Mouse (Mus musculus) limb, embryonic 13.5 days (tissue): Measurements from ENCODE around the gene Magea6. TPM values are rescaled to one million over a fixed set of nuclear protein-coding genes. Genes with fewer than 3 reads are reported as not detected.
"Not testable (repeated sequence)": the region's sequence is repeated elsewhere in the genome, so short reads cannot be mapped to it uniquely, and the experiment has no call there.

ENCODE experiments used
- ATAC-seq: fragments of 200-750 bp; cut with Nextera tagmentation; 2 replicates; pipeline ENCODE4 v1.8.0; 2017; ENCODE audit warnings: low read depth, moderate number of reproducible peaks, moderate TSS enrichment; ENCODE audit not compliant: low FRiP score
- H3K27ac ChIP-seq: fragments of 300-500 bp; sonication (generic); 2 replicates; pipeline ENCODE4 v1.5.1; 2015; ENCODE audit warnings: inconsistent platforms, mild to moderate bottlenecking, moderate library complexity
- H3K27me3 ChIP-seq: fragments of 300-500 bp; sonication (generic); 2 replicates; pipeline ENCODE4 v1.6.1; 2015; ENCODE audit warnings: mild to moderate bottlenecking, inconsistent platforms
- H3K36me3 ChIP-seq: fragments of 300-500 bp; sonication (generic); 2 replicates; pipeline ENCODE4 v1.6.1; 2015; ENCODE audit warnings: inconsistent platforms, mild to moderate bottlenecking, moderate library complexity
- H3K4me1 ChIP-seq: fragments of 300-500 bp; sonication (generic); 2 replicates; pipeline ENCODE4 v1.6.1; 2015; ENCODE audit warnings: inconsistent platforms
- H3K4me2 ChIP-seq: fragments of 300-500 bp; sonication (generic); replicated peaks from 2 replicates; pipeline ENCODE4 v1.6.1; 2015; ENCODE audit warnings: inconsistent platforms, mild to moderate bottlenecking, moderate library complexity
- H3K4me3 ChIP-seq: fragments of 300-500 bp; sonication (generic); 2 replicates; pipeline ENCODE4 v1.5.1; 2015; ENCODE audit warnings: moderate library complexity, mild to moderate bottlenecking, inconsistent platforms
- H3K9ac ChIP-seq: fragments of 300-500 bp; sonication (generic); 2 replicates; pipeline ENCODE4 v1.6.1; 2015; ENCODE audit warnings: mild to moderate bottlenecking, inconsistent platforms
- H3K9me3 ChIP-seq: fragments of 300-500 bp; sonication (generic); 2 replicates; pipeline ENCODE4 v1.6.1; 2016; ENCODE audit warnings: inconsistent platforms
- WGBS: fragments of 180-500 bp; shearing (Covaris S2); methylation state at CpG from one replicate; pipeline ENCODE4 v1.1.7; 2015; 5-methylcytosine and 5-hydroxymethylcytosine counted together
- polyA plus RNA-seq: library from polyadenylated mRNA; unstranded; fragments of >200 nt; fragmentation: Nextera tagmentation; extraction: Ambion mirVana; gene quantifications from 2 replicates; pipeline ENCODE4 v1.2.1, GENCODE M21; 2015

Gene Magea6
- not detected in 2 replicates for polyA plus RNA-seq

GRCm38 (mm10) chrX:154935887-154936286 lies at the start of gene Magea6:
Magea6 (minus strand) TSS chrX:154935987.
- H3K27ac ChIP-seq, H3K9ac ChIP-seq, H3K9me3 ChIP-seq, H3K4me1 ChIP-seq, H3K4me3 ChIP-seq, H3K4me2 ChIP-seq, H3K27me3 ChIP-seq, H3K36me3 ChIP-seq, ATAC-seq: not testable (repeated sequence)
- 59% methylated on average over 1 of the region's 1 CpGs for WGBS

GRCm38 (mm10) chrX:154949405-154949804 lies 13.6 kb upstream of the Magea6 start, which contains the start of gene Magea3:
Magea3 (minus strand) TSS chrX:154949505.
- WGBS, result 70% methylated on average over 1 of the region's 1 CpGs
- ATAC-seq, H3K4me2 ChIP-seq, H3K9ac ChIP-seq, H3K4me1 ChIP-seq, H3K9me3 ChIP-seq, H3K27me3 ChIP-seq, H3K36me3 ChIP-seq, H3K4me3 ChIP-seq, H3K27ac ChIP-seq: not testable (repeated sequence)

- ATAC-seq, H3K4me1 ChIP-seq, H3K9me3 ChIP-seq, H3K27ac ChIP-seq, H3K9ac ChIP-seq, H3K27me3 ChIP-seq, H3K4me2 ChIP-seq, H3K4me3 ChIP-seq, H3K36me3 ChIP-seq: not testable (repeated sequence)
- WGBS, result 85% methylated on average over 3 of the region's 3 CpGs
Observed at GRCm38 (mm10) chrX:154890167-154890566, 45.6 kb downstream of the Magea6 start, which contains the start of gene Cldn34b1. Cldn34b1 (minus strand) TSS chrX:154890267.

Other genes starting within 250 kb of the Magea6 start
- gene Cldn34b1, start 45.7 kb downstream of the Magea6 start, polyA plus RNA-seq, result not detected in 2 replicates
- not detected in 2 replicates for gene Magea3, start 13.5 kb upstream of the Magea6 start, polyA plus RNA-seq
- gene Magea8, start 59.9 kb upstream of the Magea6 start, polyA plus RNA-seq, result not detected in 2 replicates
- not detected in 2 replicates for gene Magea5, start 127.2 kb upstream of the Magea6 start, polyA plus RNA-seq
- not detected in 2 replicates for gene Magea1, start 153.8 kb upstream of the Magea6 start, polyA plus RNA-seq
- not detected in 2 replicates for gene Magea2, start 157.7 kb upstream of the Magea6 start, polyA plus RNA-seq
- gene Cldn34b2, start 192.4 kb upstream of the Magea6 start, polyA plus RNA-seq, result not detected in 2 replicates